Mouse (Mus musculus): ENCODE data around the gene Hdgf. TPM values are rescaled to one million over a fixed set of nuclear protein-coding genes. Genes with fewer than 3 reads are reported as not detected.

Hdgf gene
- polyA plus RNA-seq, 1 experiment from 2014 or later, result 144 TPM

GRCm38 (mm10) chr3:87906601-87906980 is 470 bp downstream of the Hdgf start:
- Histone ChIP-seq H3K4me2 (ENCODE audit: low read length) (peak overlapping the region; percentile 80), H3K9ac (ENCODE audit: low read depth, low read length) (peak overlapping the region; percentile 84), H3K36me3 (ENCODE audit: control insufficient read depth, insufficient read depth, low read length) (no peaks in the 10 kb centered on the region), H3K27ac (ENCODE audit: low read length) (peak overlapping the region; percentile 92), H3K9me3 (replicated peaks; ENCODE audit: control insufficient read depth, low read length, poor library complexity, severe bottlenecking) (no peaks in the 10 kb centered on the region), H3K4me1 (ENCODE audit: control insufficient read depth, insufficient read depth, low read length) (peaks cover 28% of the 10 kb centered on the region), H3K4me3 (ENCODE audit: low read depth, low read length) (peak overlapping the region; percentile 97), H3K27me3 (ENCODE audit: control insufficient read depth, insufficient read depth, low read depth, low read length) (no peaks in the 10 kb centered on the region)
- 0% methylated on average over 38 of the region's 47 CpGs for WGBS
- ATAC-seq, result peak; percentile 59

GRCm38 (mm10) chr3:87906981-87907857 is 1.1 kb downstream of the Hdgf start:
- peak; percentile 0; the same call in 1 of the 2 replicates for ATAC-seq

GRCm38 (mm10) chr3:87907906-87908305 is 1.8 kb downstream of the Hdgf start:
- Histone ChIP-seq H3K27ac (ENCODE audit: low read length) (no peak overlapping the region), H3K4me2 (ENCODE audit: low read length) (peak overlapping the region; percentile 80), H3K9ac (ENCODE audit: low read depth, low read length) (peak overlapping the region; percentile 84), H3K9me3 (replicated peaks; ENCODE audit: control insufficient read depth, low read length, poor library complexity, severe bottlenecking) (no peaks in the 10 kb centered on the region), H3K4me3 (ENCODE audit: low read depth, low read length) (peak overlapping the region; percentile 97), H3K27me3 (ENCODE audit: control insufficient read depth, insufficient read depth, low read depth, low read length) (no peaks in the 10 kb centered on the region), H3K36me3 (ENCODE audit: control insufficient read depth, insufficient read depth, low read length) (no peaks in the 10 kb centered on the region), H3K4me1 (ENCODE audit: control insufficient read depth, insufficient read depth, low read length) (peaks cover 28% of the 10 kb centered on the region)
- no peak for ATAC-seq
- WGBS, result 12% methylated on average over 1 of the region's 1 CpGs

More at GRCm38 (mm10) chr3:87906981-87907857, 1.1 kb downstream of the Hdgf start:
- H3K36me3 ChIP-seq (ENCODE audit: control insufficient read depth, insufficient read depth, low read length), result no peaks in the 10 kb centered on the region
- H3K4me1 ChIP-seq (ENCODE audit: control insufficient read depth, insufficient read depth, low read length), result peaks cover 28% of the 10 kb centered on the region
- H3K27me3 ChIP-seq (ENCODE audit: control insufficient read depth, insufficient read depth, low read depth, low read length), result no peaks in the 10 kb centered on the region
- no peaks in the 10 kb centered on the region for H3K9me3 ChIP-seq (replicated peaks; ENCODE audit: control insufficient read depth, low read length, poor library complexity, severe bottlenecking)
- H3K27ac ChIP-seq (ENCODE audit: low read length), result peak overlapping the region; percentile 92
- H3K4me2 ChIP-seq (ENCODE audit: low read length), result peak overlapping the region; percentile 80
- H3K9ac ChIP-seq (ENCODE audit: low read depth, low read length), result peak overlapping the region; percentile 84
- WGBS, result 1% methylated on average over 27 of the region's 27 CpGs
- H3K4me3 ChIP-seq (ENCODE audit: low read depth, low read length), result peak overlapping the region; percentile 97

GRCm38 (mm10) chr3:87909381-87909780 is 3.3 kb downstream of the Hdgf start:
- Histone ChIP-seq H3K36me3 (ENCODE audit: control insufficient read depth, insufficient read depth, low read length) (no peaks in the 10 kb centered on the region; the same call in 1 of the 2 replicates), H3K27me3 (ENCODE audit: control insufficient read depth, insufficient read depth, low read depth, low read length) (no peaks in the 10 kb centered on the region), H3K4me1 (ENCODE audit: control insufficient read depth, insufficient read depth, low read length) (peaks cover 28% of the 10 kb centered on the region), H3K4me2 (ENCODE audit: low read length) (no peak overlapping the region), H3K27ac (ENCODE audit: low read length) (no peak overlapping the region), H3K4me3 (ENCODE audit: low read depth, low read length) (no peak overlapping the region), H3K9me3 (replicated peaks; ENCODE audit: control insufficient read depth, low read length, poor library complexity, severe bottlenecking) (no peaks in the 10 kb centered on the region), H3K9ac (ENCODE audit: low read depth, low read length) (no peak overlapping the region)
- 92% methylated on average over 2 of the region's 2 CpGs for WGBS
- no peak for ATAC-seq

GRCm38 (mm10) chr3:87909874-87910273 is 3.8 kb downstream of the Hdgf start:
- Histone ChIP-seq H3K4me2 (ENCODE audit: low read length) (peak overlapping the region; percentile 67), H3K9me3 (replicated peaks; ENCODE audit: control insufficient read depth, low read length, poor library complexity, severe bottlenecking) (no peaks in the 10 kb centered on the region), H3K27ac (ENCODE audit: low read length) (no peak overlapping the region), H3K4me1 (ENCODE audit: control insufficient read depth, insufficient read depth, low read length) (peaks cover 28% of the 10 kb centered on the region), H3K4me3 (ENCODE audit: low read depth, low read length) (no peak overlapping the region), H3K36me3 (ENCODE audit: control insufficient read depth, insufficient read depth, low read length) (no peaks in the 10 kb centered on the region; the same call in 1 of the 2 replicates), H3K9ac (ENCODE audit: low read depth, low read length) (peak overlapping the region; percentile 60), H3K27me3 (ENCODE audit: control insufficient read depth, insufficient read depth, low read depth, low read length) (no peaks in the 10 kb centered on the region)
- no peak for ATAC-seq
- WGBS, result 10% methylated on average over 4 of the region's 4 CpGs

- peak overlapping the region; percentile 60 for H3K9ac ChIP-seq (ENCODE audit: low read depth, low read length)
- no peaks in the 10 kb centered on the region; the same call in none of the 2 replicates for H3K36me3 ChIP-seq (ENCODE audit: control insufficient read depth, insufficient read depth, low read length)
- peak overlapping the region; percentile 67 for H3K4me2 ChIP-seq (ENCODE audit: low read length)
- H3K27ac ChIP-seq (ENCODE audit: low read length), result peak overlapping the region; percentile 75
- peaks cover 28% of the 10 kb centered on the region for H3K4me1 ChIP-seq (ENCODE audit: control insufficient read depth, insufficient read depth, low read length)
- WGBS, result 3% methylated on average over 12 of the region's 12 CpGs
- H3K9me3 ChIP-seq (replicated peaks; ENCODE audit: control insufficient read depth, low read length, poor library complexity, severe bottlenecking), result no peaks in the 10 kb centered on the region
- H3K4me3 ChIP-seq (ENCODE audit: low read depth, low read length), result peak overlapping the region; percentile 42
- no peak for ATAC-seq
- no peaks in the 10 kb centered on the region for H3K27me3 ChIP-seq (ENCODE audit: control insufficient read depth, insufficient read depth, low read depth, low read length)
Observed at GRCm38 (mm10) chr3:87910573-87911141, 4.5 kb downstream of the Hdgf start.

GRCm38 (mm10) chr3:87913491-87913890 is 7.4 kb downstream of the Hdgf start:
- H3K36me3 ChIP-seq (ENCODE audit: control insufficient read depth, insufficient read depth, low read length), result no peaks in the 10 kb centered on the region; the same call in none of the 2 replicates
- no peaks in the 10 kb centered on the region for H3K9me3 ChIP-seq (replicated peaks; ENCODE audit: control insufficient read depth, low read length, poor library complexity, severe bottlenecking)
- no peak overlapping the region for H3K4me2 ChIP-seq (ENCODE audit: low read length)
- no peaks in the 10 kb centered on the region for H3K27me3 ChIP-seq (ENCODE audit: control insufficient read depth, insufficient read depth, low read depth, low read length)
- H3K4me3 ChIP-seq (ENCODE audit: low read depth, low read length), result no peak overlapping the region
- peaks cover 16% of the 10 kb centered on the region for H3K4me1 ChIP-seq (ENCODE audit: control insufficient read depth, insufficient read depth, low read length)
- H3K27ac ChIP-seq (ENCODE audit: low read length), result no peak overlapping the region
- 81% methylated on average over 7 of the region's 7 CpGs for WGBS
- ATAC-seq, result no peak
- no peak overlapping the region for H3K9ac ChIP-seq (ENCODE audit: low read depth, low read length)

- H3K27me3 ChIP-seq (ENCODE audit: control insufficient read depth, insufficient read depth, low read depth, low read length), result no peaks in the 10 kb centered on the region
- H3K4me2 ChIP-seq (ENCODE audit: low read length), result no peak overlapping the region
- 97% methylated on average over 10 of the region's 10 CpGs for WGBS
- H3K4me3 ChIP-seq (ENCODE audit: low read depth, low read length), result no peak overlapping the region
- H3K9ac ChIP-seq (ENCODE audit: low read depth, low read length), result no peak overlapping the region
- peaks cover 17% of the 10 kb centered on the region for H3K4me1 ChIP-seq (ENCODE audit: control insufficient read depth, insufficient read depth, low read length)
- H3K27ac ChIP-seq (ENCODE audit: low read length), result no peak overlapping the region
- no peaks in the 10 kb centered on the region; the same call in none of the 2 replicates for H3K36me3 ChIP-seq (ENCODE audit: control insufficient read depth, insufficient read depth, low read length)
- H3K9me3 ChIP-seq (replicated peaks; ENCODE audit: control insufficient read depth, low read length, poor library complexity, severe bottlenecking), result no peaks in the 10 kb centered on the region
- ATAC-seq, result no peak
Observed at GRCm38 (mm10) chr3:87913891-87914290, 7.8 kb downstream of the Hdgf start.

GRCm38 (mm10) chr3:87916990-87917389 is 10.9 kb downstream of the Hdgf start:
- Histone ChIP-seq H3K4me3 (ENCODE audit: low read depth, low read length) (no peak overlapping the region), H3K36me3 (ENCODE audit: control insufficient read depth, insufficient read depth, low read length) (peaks cover under 1% of the 10 kb centered on the region), H3K4me1 (ENCODE audit: control insufficient read depth, insufficient read depth, low read length) (peaks cover 15% of the 10 kb centered on the region), H3K9me3 (replicated peaks; ENCODE audit: control insufficient read depth, low read length, poor library complexity, severe bottlenecking) (no peaks in the 10 kb centered on the region), H3K27me3 (ENCODE audit: control insufficient read depth, insufficient read depth, low read depth, low read length) (no peaks in the 10 kb centered on the region), H3K4me2 (ENCODE audit: low read length) (no peak overlapping the region), H3K9ac (ENCODE audit: low read depth, low read length) (no peak overlapping the region), H3K27ac (ENCODE audit: low read length) (no peak overlapping the region)
- no peak for ATAC-seq
- WGBS, result 88% methylated on average over 1 of the region's 1 CpGs
